Mouse (Mus musculus): ENCODE measurements around the gene Gm5767. TPM values are rescaled to one million over a fixed set of nuclear protein-coding genes. Genes with fewer than 3 reads are reported as not detected.

The Gm5767 gene
- total and polyA plus RNA-seq, 3 experiments, result not detected

- H3K36me3 ChIP-seq (ENCODE audit: control insufficient read depth in 1 of 2, insufficient read depth in 2 of 2, low read length in 2 of 2), result peaks cover 0 to 23% of the 10 kb centered on the region in 2 experiments; a peak in 2 of 4 replicates
- no peak overlapping the region for H3K4me3 ChIP-seq (ENCODE audit: control insufficient read depth in 1 of 2, insufficient read depth in 1 of 2, low read depth in 2 of 2, low read length in 2 of 2)
- TF ChIP-seq ZKSCAN1 (IDR thresholded peaks at IDR 0.05; ENCODE audit: low read depth, low read length), result no peak
- TF ChIP-seq RAD21 (IDR thresholded peaks at IDR 0.05; ENCODE audit: low read depth, low read length), result no peak
- no peak for TF ChIP-seq MEF2A (IDR thresholded peaks at IDR 0.05; ENCODE audit: extremely low read depth, insufficient replicate concordance, low read depth, low read length, poor library complexity, severe bottlenecking)
- no peak for TF ChIP-seq TBP (IDR thresholded peaks at IDR 0.05; ENCODE audit: low read depth, low read length)
- TF ChIP-seq ETS1 (IDR thresholded peaks at IDR 0.05; ENCODE audit: low read depth, low read length), result no peak
- TF ChIP-seq SIN3A (IDR thresholded peaks at IDR 0.05; ENCODE audit: low read length), result no peak
- no peak for TF ChIP-seq GABPA (IDR thresholded peaks at IDR 0.05; ENCODE audit: low read depth, low read length)
- TF ChIP-seq MAFK (IDR thresholded peaks at IDR 0.05; ENCODE audit: borderline replicate concordance, low read depth, low read length), result no peak
- no peak for TF ChIP-seq POLR2AphosphoS5 (IDR thresholded peaks at IDR 0.05; ENCODE audit: borderline replicate concordance, low read depth, low read length)
- no peak overlapping the region for H3K9ac ChIP-seq (ENCODE audit: control insufficient read depth, low read depth, low read length, poor library complexity, severe bottlenecking)
- no peaks in the 10 kb centered on the region for H3K27me3 ChIP-seq (ENCODE audit: control insufficient read depth in 1 of 2, insufficient read depth in 2 of 2, low read length in 2 of 2)
- peaks cover 13 to 31% of the 10 kb centered on the region in 2 experiments for H3K4me1 ChIP-seq (ENCODE audit: control insufficient read depth in 1 of 2, insufficient read depth in 2 of 2, low read length in 2 of 2)
- no peak overlapping the region for H3K27ac ChIP-seq (ENCODE audit: control insufficient read depth, low read depth, low read length)
- no peak for DNase-seq (ENCODE audit: low read depth, low spot score)
- H3K79me2 ChIP-seq (ENCODE audit: control insufficient read depth, insufficient read depth, low read length, poor library complexity), result no peaks in the 10 kb centered on the region
- no peaks in the 10 kb centered on the region for H3K9me3 ChIP-seq (replicated peaks; ENCODE audit: insufficient read depth, low read length)
Observed at GRCm38 (mm10) chr16:8679780-8680179, 790 bp upstream of the Gm5767 start.

GRCm38 (mm10) chr16:8685087-8685486 lies 4.5 kb downstream of the Gm5767 start:
- no peak overlapping the region for H3K4me3 ChIP-seq (ENCODE audit: control insufficient read depth in 1 of 2, insufficient read depth in 1 of 2, low read depth in 2 of 2, low read length in 2 of 2)
- H3K79me2 ChIP-seq (ENCODE audit: control insufficient read depth, insufficient read depth, low read length, poor library complexity), result no peaks in the 10 kb centered on the region
- DNase-seq (ENCODE audit: low read depth, low spot score), result no peak
- H3K27me3 ChIP-seq (ENCODE audit: control insufficient read depth in 1 of 2, insufficient read depth in 2 of 2, low read length in 2 of 2), result no peaks in the 10 kb centered on the region
- no peak overlapping the region for H3K27ac ChIP-seq (ENCODE audit: control insufficient read depth, low read depth, low read length)
- H3K9ac ChIP-seq (ENCODE audit: control insufficient read depth, low read depth, low read length, poor library complexity, severe bottlenecking), result no peak overlapping the region
- TF ChIP-seq HCFC1 (IDR thresholded peaks at IDR 0.05; ENCODE audit: low read depth, low read length), result no peak
- no peak for TF ChIP-seq TCF12 (IDR thresholded peaks at IDR 0.05; ENCODE audit: low read depth, low read length)
- no peak for TF ChIP-seq ELF1 (IDR thresholded peaks at IDR 0.05; ENCODE audit: low read depth, low read length)
- no peak for TF ChIP-seq POLR2A (IDR thresholded peaks at IDR 0.05; ENCODE audit: control insufficient read depth in 1 of 2, insufficient read depth in 1 of 2, low read depth in 1 of 2, low read length in 2 of 2, poor library complexity in 1 of 2)
- TF ChIP-seq MXI1 (IDR thresholded peaks at IDR 0.05; ENCODE audit: low read depth, low read length), result no peak
- no peak for TF ChIP-seq CTCF (IDR thresholded peaks at IDR 0.05 in 2 of 3, conservative IDR thresholded peaks at IDR 0.05 in 1 of 3; ENCODE audit: control insufficient read depth in 1 of 3, insufficient read depth in 1 of 3, low read depth in 2 of 3, low read length in 3 of 3, poor library complexity in 1 of 3, severe bottlenecking in 1 of 3)
- no peak for TF ChIP-seq CHD1 (IDR thresholded peaks at IDR 0.05; ENCODE audit: low read depth, low read length)
- no peak for TF ChIP-seq USF2 (IDR thresholded peaks at IDR 0.05; ENCODE audit: borderline replicate concordance in 1 of 2, insufficient read depth in 1 of 2, low read depth in 1 of 2, low read length in 2 of 2)
- TF ChIP-seq ZC3H11A (IDR thresholded peaks at IDR 0.05; ENCODE audit: low read depth, low read length), result no peak
- TF ChIP-seq MYC (IDR thresholded peaks at IDR 0.05; ENCODE audit: low read depth, low read length), result no peak
- TF ChIP-seq MEF2A (IDR thresholded peaks at IDR 0.05; ENCODE audit: extremely low read depth, insufficient replicate concordance, low read depth, low read length, poor library complexity, severe bottlenecking), result no peak
- no peak for TF ChIP-seq GABPA (IDR thresholded peaks at IDR 0.05; ENCODE audit: low read depth, low read length)
- no peak for TF ChIP-seq RCOR1 (IDR thresholded peaks at IDR 0.05; ENCODE audit: low read depth, low read length)
- no peak for TF ChIP-seq NRF1 (IDR thresholded peaks at IDR 0.05; ENCODE audit: insufficient read depth, low read depth, low read length, poor library complexity, severe bottlenecking)
- no peak for TF ChIP-seq NELFE (IDR thresholded peaks at IDR 0.05; ENCODE audit: low read depth, low read length)
- no peak for TF ChIP-seq CHD2 (IDR thresholded peaks at IDR 0.05; ENCODE audit: low read length)
- TF ChIP-seq ETS1 (IDR thresholded peaks at IDR 0.05; ENCODE audit: low read depth, low read length), result no peak
- TF ChIP-seq E2F4 (IDR thresholded peaks at IDR 0.05; ENCODE audit: borderline replicate concordance, low read depth, low read length), result no peak
- TF ChIP-seq JUND (IDR thresholded peaks at IDR 0.05; ENCODE audit: low read depth, low read length), result no peak
- no peak for TF ChIP-seq TAL1 (IDR thresholded peaks at IDR 0.05; ENCODE audit: low read length)
- no peaks in the 10 kb centered on the region for H3K9me3 ChIP-seq (replicated peaks; ENCODE audit: insufficient read depth, low read length)
- peaks cover 0 to 19% of the 10 kb centered on the region in 2 experiments; a peak in 2 of 4 replicates for H3K4me1 ChIP-seq (ENCODE audit: control insufficient read depth in 1 of 2, insufficient read depth in 2 of 2, low read length in 2 of 2)
- H3K36me3 ChIP-seq (ENCODE audit: control insufficient read depth in 1 of 2, insufficient read depth in 2 of 2, low read length in 2 of 2), result peaks cover under 1 to 11% of the 10 kb centered on the region in 2 experiments; a peak in 3 of 4 replicates
